ENCODE assay signal across 9 mouse cellular contexts in the genomic region with DNA sequence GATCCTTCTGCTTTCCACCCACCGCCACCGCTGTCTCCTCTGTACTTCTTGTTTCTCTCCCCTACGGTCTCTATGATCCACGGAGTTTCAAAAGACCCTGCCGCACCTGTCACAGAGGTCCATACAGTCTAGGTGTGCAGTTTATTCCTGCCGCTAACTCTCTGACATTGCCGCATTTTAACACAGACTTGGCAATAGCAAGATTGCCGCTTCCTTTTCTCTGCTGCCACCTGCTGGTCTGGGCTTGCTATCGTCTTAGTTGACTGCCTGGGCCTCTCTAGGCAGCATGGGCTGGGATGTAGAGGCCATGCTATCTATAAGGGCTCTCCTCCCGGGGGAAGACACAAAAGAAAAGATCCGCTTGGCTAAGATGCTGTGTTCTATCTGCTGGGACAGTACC. TPM values are rescaled to one million over a fixed set of nuclear protein-coding genes. Genes with fewer than 3 reads are reported as not detected.
DNase-seq lines count a peak whose midpoint lies in the region; ATAC-seq lines count a peak whose summit lies in the region.
"Had no signal": no experiment of that assay in that cellular context is flagged by ENCODE, and none has a peak within 500 bp of the region (broad histone marks: within the 10 kb centered on the region; RNA-seq: fewer than 3 reads in every experiment).

No protein-coding gene starts in this region.

- no peak overlapping the region for H3K4me2 ChIP-seq in hindbrain, embryonic 16.5 days (ENCODE audit: low read length)
- H3K4me2 ChIP-seq: neural tube, embryonic 12.5 days had no signal

- no peaks in the 10 kb centered on the region for H3K9me3 ChIP-seq in hindbrain, embryonic 16.5 days (ENCODE audit: control insufficient read depth, low read length)
- H3K9me3 ChIP-seq: neural tube, embryonic 12.5 days had no signal

- H3K9ac ChIP-seq in hindbrain, embryonic 16.5 days (ENCODE audit: low read depth, low read length): no peak overlapping the region
- H3K9ac ChIP-seq: neural tube, embryonic 12.5 days had no signal

- H3K4me1 ChIP-seq in hindbrain, embryonic 16.5 days (ENCODE audit: control insufficient read depth, insufficient read depth, low read depth, low read length): no peaks in the 10 kb centered on the region
- H3K4me1 ChIP-seq: neural tube, embryonic 12.5 days had no signal

- peak; percentile 85 for ATAC-seq in hindbrain, embryonic 16.5 days
- peak; percentile 88 for ATAC-seq in megakaryocyte-erythroid progenitor cell, adult 5-6 weeks (replicated peaks; ENCODE audit: low FRiP score, low TSS enrichment, poor library complexity, severe bottlenecking)

- H3K4me3 ChIP-seq in hindbrain, embryonic 16.5 days (ENCODE audit: low read length): no peak overlapping the region
- H3K4me3 ChIP-seq: neural tube, embryonic 12.5 days had no signal

- no peaks in the 10 kb centered on the region for H3K27me3 ChIP-seq in hindbrain, embryonic 16.5 days (replicated peaks; ENCODE audit: control insufficient read depth, insufficient read depth, low read length)
- H3K27me3 ChIP-seq: neural tube, embryonic 12.5 days had no signal

- DNase-seq in NIH3T3 (ENCODE audit: low read depth): peak; percentile 93
- peak; percentile 66 for DNase-seq in cerebellum, adult 11-12 months
- DNase-seq in forelimb bud, embryonic 11.5 days (ENCODE audit: low read depth, low spot score): peak; percentile 77
- DNase-seq in left cerebral cortex, adult 18-20 months (ENCODE audit: low spot score in 2 of 2): peak; percentile 88 to 95
- DNase-seq in right cerebral cortex, postnatal 4 days: peak; percentile 96
- DNase-seq in urinary bladder, postnatal 4 days (ENCODE audit: low spot score in 2 of 2): peak; percentile 73 to 92

- H3K27ac ChIP-seq in hindbrain, embryonic 16.5 days (ENCODE audit: low read depth, low read length): no peak overlapping the region
- H3K27ac ChIP-seq: neural tube, embryonic 12.5 days had no signal

- 46% methylated on average over 11 of the region's 11 CpGs for WGBS in hindbrain, embryonic 16.5 days

- H3K36me3 ChIP-seq in hindbrain, embryonic 16.5 days (ENCODE audit: control insufficient read depth, insufficient read depth, low read length): peaks cover 32% of the 10 kb centered on the region

RNA-seq across cellular contexts. Expression of a gene that starts 17.2 kb away (rescaled TPM):
- 0.09 and 0.19 TPM in 2 replicates for polyA plus RNA-seq in hindbrain, embryonic 16.5 days (2015; fragmentation: Nextera tagmentation; extraction: Ambion mirVana)
- not detected for total RNA-seq in left cerebral cortex, adult 18-20 months (2021)
- total RNA-seq in megakaryocyte-erythroid progenitor cell, adult 5-6 weeks (2014; fragmentation: Nextera tagmentation): not detected in 2 replicates
- total RNA-seq in megakaryocyte-erythroid progenitor cell, adult 5-6 weeks (2017): not detected in 2 replicates

RNA-seq across cellular contexts. Expression of a gene that starts 18.2 kb away (rescaled TPM):
- polyA plus RNA-seq in hindbrain, embryonic 16.5 days (2015; fragmentation: Nextera tagmentation; extraction: Ambion mirVana): 89.8 and 92.4 TPM in 2 replicates
- total RNA-seq in left cerebral cortex, adult 18-20 months (2021): 10 to 100 TPM; 58.3 to 64.0 TPM
- 139 and 192 TPM in 2 replicates for total RNA-seq in megakaryocyte-erythroid progenitor cell, adult 5-6 weeks (2014; fragmentation: Nextera tagmentation)
- 133 and 138 TPM in 2 replicates for total RNA-seq in megakaryocyte-erythroid progenitor cell, adult 5-6 weeks (2017)
